Mouse (Mus musculus): ENCODE results near the gene Gm20479. TPM values are rescaled to one million over a fixed set of nuclear protein-coding genes. Genes with fewer than 3 reads are reported as not detected.

Gene Gm20479
- 10 to 100 TPM in 1 of 2 experiments, 1 to 10 TPM in 1; 4.6 to 10.3 TPM for total RNA-seq (2023)

DNA sequence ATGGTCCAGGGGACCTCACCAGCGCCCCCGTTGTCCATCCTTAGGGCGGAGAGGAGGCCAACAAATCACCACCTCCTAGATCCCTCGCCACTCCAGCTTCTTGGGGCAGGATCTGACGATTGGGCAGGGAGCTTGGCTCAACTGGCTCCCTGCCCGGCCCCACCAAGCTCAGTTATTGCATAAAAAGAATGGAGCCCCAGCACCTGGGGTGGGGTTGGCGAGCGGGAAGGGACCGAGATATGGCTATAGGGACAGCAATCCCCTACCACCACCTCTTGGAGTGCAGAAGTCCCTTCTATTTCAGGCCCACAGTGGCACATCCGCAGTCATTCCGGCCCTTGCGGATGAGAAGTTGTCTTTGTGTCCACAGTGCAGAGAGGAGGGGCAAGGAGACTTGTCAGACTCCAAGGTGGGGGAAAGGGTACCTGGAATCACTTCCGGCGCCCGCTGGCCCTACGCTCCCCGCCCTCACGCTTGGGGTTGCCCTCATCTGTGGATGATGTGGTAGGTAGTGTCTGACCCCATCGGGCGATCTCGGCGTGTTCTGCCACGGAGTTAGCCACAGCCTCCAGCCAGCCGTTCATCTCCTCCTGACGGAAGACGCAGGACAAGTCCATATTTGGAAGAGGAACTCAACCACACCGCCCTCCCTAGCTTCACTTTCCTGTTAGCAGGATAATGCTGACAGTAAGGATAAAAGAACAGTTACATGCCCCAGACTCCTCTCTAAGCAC, at the start of gene Gm20479:
Gene Gm20479, minus strand, starts transcription at position 559 of the 734 bp plus-strand sequence.

DNA sequence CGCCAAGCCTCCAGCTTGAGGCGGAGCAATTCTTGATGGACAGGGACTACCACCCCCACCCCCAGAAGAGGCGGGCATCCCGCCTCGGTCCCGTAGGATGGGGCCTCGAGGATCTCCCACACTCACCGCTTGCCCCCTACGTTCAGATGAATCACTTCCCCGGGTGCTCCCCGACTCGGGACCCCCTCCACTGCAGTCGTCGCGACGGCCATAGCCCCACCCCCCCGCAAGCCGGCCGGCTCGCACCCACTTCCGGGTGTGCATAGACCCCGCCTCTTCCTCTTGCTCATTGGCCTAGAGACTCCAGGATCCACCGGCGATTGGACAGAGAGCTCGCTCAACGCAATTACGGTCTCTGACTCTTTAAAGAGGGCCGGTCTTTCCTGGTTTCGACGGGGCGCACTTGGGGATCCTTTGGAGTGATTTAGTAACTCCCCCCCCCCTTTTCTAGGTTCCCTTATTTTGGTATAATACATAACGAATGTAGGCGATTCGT, 1.4 kb downstream of the Gm20479 start, which contains the start of gene Shkbp1:
Gene Shkbp1, minus strand, starts transcription at position 275 of the 496 bp plus-strand sequence.

DNA sequence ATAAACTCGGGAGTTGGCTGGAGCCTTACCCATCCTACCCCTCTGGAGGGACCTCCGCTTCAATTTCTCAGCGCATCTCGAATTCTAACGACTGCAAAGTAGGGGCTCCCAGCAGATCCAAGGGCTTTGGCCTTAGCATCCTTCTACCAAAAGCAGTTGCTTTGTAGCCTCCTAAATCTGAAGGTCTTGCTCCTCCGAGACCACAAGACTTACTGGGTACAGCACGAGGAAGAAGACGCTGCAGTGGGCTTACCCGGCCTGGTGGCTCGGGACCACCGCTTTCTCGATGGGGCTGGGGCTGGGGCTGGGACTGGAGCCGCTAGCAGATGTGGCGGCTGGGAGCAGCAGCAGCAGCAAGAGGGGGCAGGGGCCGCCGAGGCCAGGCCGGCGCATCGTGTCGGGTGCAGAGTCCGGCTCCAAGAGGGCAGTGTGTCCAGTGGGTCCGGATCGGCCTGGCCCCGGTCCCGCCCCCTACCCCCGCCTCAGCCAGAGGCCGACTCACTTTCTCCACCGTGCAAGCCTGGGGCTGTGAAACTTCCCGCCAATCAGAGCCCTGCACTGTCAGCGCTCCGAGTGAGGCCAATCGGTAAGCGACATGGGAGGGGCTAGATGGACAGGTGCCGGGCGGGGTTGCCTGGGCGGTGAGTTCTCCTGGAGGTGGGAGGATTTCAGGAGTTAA, 19.9 kb downstream of the Gm20479 start, which contains the start of gene Ltbp4:
Gene Ltbp4, minus strand, starts transcription at position 518 of the 679 bp plus-strand sequence.

Other genes starting within 250 kb of the Gm20479 start
- gene Cyp2f2, start 237.5 kb downstream of the Gm20479 start, total RNA-seq (2023) = not detected
- not detected for gene Cyp2t4, start 203.7 kb downstream of the Gm20479 start, total RNA-seq (2023)
- 10 to 100 TPM; 37.6 to 41.4 TPM for gene Egln2, start 190.6 kb downstream of the Gm20479 start, total RNA-seq (2023)
- 10 to 100 TPM; 84.6 to 99.7 TPM for gene Rab4b, start 178.5 kb downstream of the Gm20479 start, total RNA-seq (2023)
- gene Gm21983, start 176.3 kb downstream of the Gm20479 start, total RNA-seq (2023) = not detected
- not detected for gene Mia, start 176.3 kb downstream of the Gm20479 start, total RNA-seq (2023)
- 1 to 10 TPM; 3.6 to 3.9 TPM for gene BC024978, start 161.6 kb downstream of the Gm20479 start, total RNA-seq (2023)
- gene Snrpa, start 161.1 kb downstream of the Gm20479 start, total RNA-seq (2023) = 10 to 100 TPM; 50.6 to 55.7 TPM
- gene Itpkc, start 128.8 kb downstream of the Gm20479 start, total RNA-seq (2023) = 1 to 10 TPM; 8.4 to 8.9 TPM
- 10 to 100 TPM; 17.5 to 19.2 TPM for gene Coq8b, start 124.4 kb downstream of the Gm20479 start, total RNA-seq (2023)
- gene Numbl, start 99.0 kb downstream of the Gm20479 start, total RNA-seq (2023) = 1 to 10 TPM; 3.7 to 3.9 TPM
- gene Ltbp4, start 19.7 kb downstream of the Gm20479 start, total RNA-seq (2023) = under 1 TPM in 1 of 2 experiments, not detected in 1; 0.53 TPM
- 10 to 100 TPM; 97.3 to 98.6 TPM for gene Shkbp1, start 1.4 kb downstream of the Gm20479 start, total RNA-seq (2023)
- gene Sptbn4, start 90.3 kb upstream of the Gm20479 start, total RNA-seq (2023) = under 1 TPM; 0.11 to 0.61 TPM
- 10 to 100 TPM; 58.1 to 91.3 TPM for gene Blvrb, start 90.6 kb upstream of the Gm20479 start, total RNA-seq (2023)
- gene Sertad3, start 116.3 kb upstream of the Gm20479 start, total RNA-seq (2023) = 10 to 100 TPM; 21.8 to 24.6 TPM
- 10 to 100 TPM; 30.7 TPM for gene Sertad1, start 129.5 kb upstream of the Gm20479 start, total RNA-seq (2023)
- gene Prx, start 141.9 kb upstream of the Gm20479 start, total RNA-seq (2023) = under 1 TPM; 0.90 to 0.92 TPM
- under 1 TPM; 0.22 to 0.26 TPM for gene Hipk4, start 165.8 kb upstream of the Gm20479 start, total RNA-seq (2023)
- 10 to 100 TPM; 13.9 to 18.2 TPM for gene Pld3, start 195.8 kb upstream of the Gm20479 start, total RNA-seq (2023)
- 10 to 100 TPM; 14.1 to 14.2 TPM for gene 2310022A10Rik, start 195.8 kb upstream of the Gm20479 start, total RNA-seq (2023)
- 100 to 1,000 TPM in 1 of 2 experiments, 10 to 100 TPM in 1; 94.7 to 101 TPM for gene Akt2, start 234.1 kb upstream of the Gm20479 start, total RNA-seq (2023)